Mouse (Mus musculus) gastrocnemius, adult 8-10 months (tissue): ENCODE results near the gene Slc35f4. TPM values are rescaled to one million over a fixed set of nuclear protein-coding genes. Genes with fewer than 3 reads are reported as not detected.

Experiments used
- DNase-seq, 2 experiments: peaks; one replicate each; pipeline ENCODE4 v3.0.0; 2022; ENCODE audit warnings: low spot score in 2 of 2
- total RNA-seq, 4 experiments: library from RNA; stranded (reverse); gene quantifications; 2 replicates each; pipeline ENCODE4 v1.2.4; 2022

Gene Slc35f4
- not detected for total RNA-seq

- no peak for DNase-seq
These were observed at the start of gene Slc35f4 for GRCm38 (mm10) chr14:49525931-49526291. Gene Slc35f4, minus strand, starts transcription at chr14:49526046.

GRCm38 (mm10) chr14:49568369-49568768 is 42.5 kb upstream of the Slc35f4 start:
- DNase-seq = no peak

GRCm38 (mm10) chr14:49560706-49561105 is 34.9 kb upstream of the Slc35f4 start:
- no peak for DNase-seq

- no peak for DNase-seq
These were observed 14.3 kb upstream of the Slc35f4 start for GRCm38 (mm10) chr14:49540104-49540503.

- no peak for DNase-seq
These were observed 493 bp downstream of the Slc35f4 start for GRCm38 (mm10) chr14:49525176-49525930.

GRCm38 (mm10) chr14:49524665-49525064 is 1.2 kb downstream of the Slc35f4 start:
- no peak for DNase-seq

GRCm38 (mm10) chr14:49515096-49515665 is 10.7 kb downstream of the Slc35f4 start:
- DNase-seq = no peak

GRCm38 (mm10) chr14:49514137-49514536 is 11.7 kb downstream of the Slc35f4 start:
- DNase-seq = no peak

GRCm38 (mm10) chr14:49495192-49495591 is 30.7 kb downstream of the Slc35f4 start:
- DNase-seq = no peak

GRCm38 (mm10) chr14:49493793-49494192 is 32.1 kb downstream of the Slc35f4 start:
- no peak for DNase-seq

GRCm38 (mm10) chr14:49492506-49492905 is 33.3 kb downstream of the Slc35f4 start:
- DNase-seq = no peak

GRCm38 (mm10) chr14:49476602-49477001 is 49.2 kb downstream of the Slc35f4 start:
- no peak for DNase-seq

- no peak for DNase-seq
These were observed 64.1 kb downstream of the Slc35f4 start for GRCm38 (mm10) chr14:49461761-49462160.

GRCm38 (mm10) chr14:49460799-49461198 is 65.0 kb downstream of the Slc35f4 start:
- DNase-seq = no peak

- DNase-seq = no peak
These were observed 71.4 kb downstream of the Slc35f4 start for GRCm38 (mm10) chr14:49454283-49454914.

- no peak for DNase-seq
These were observed 72.1 kb downstream of the Slc35f4 start for GRCm38 (mm10) chr14:49453782-49454181.

- no peak for DNase-seq
These were observed 78.2 kb downstream of the Slc35f4 start for GRCm38 (mm10) chr14:49447669-49448068.

GRCm38 (mm10) chr14:49446461-49446860 is 79.4 kb downstream of the Slc35f4 start:
- no peak for DNase-seq

GRCm38 (mm10) chr14:49436811-49437210 is 89.0 kb downstream of the Slc35f4 start:
- no peak for DNase-seq

- no peak for DNase-seq
These were observed 94.0 kb downstream of the Slc35f4 start for GRCm38 (mm10) chr14:49431821-49432220.

GRCm38 (mm10) chr14:49392482-49392881 is 133.4 kb downstream of the Slc35f4 start:
- no peak for DNase-seq

GRCm38 (mm10) chr14:49362161-49362560 is 163.7 kb downstream of the Slc35f4 start:
- DNase-seq = no peak

- DNase-seq = no peak
These were observed 170.3 kb downstream of the Slc35f4 start for GRCm38 (mm10) chr14:49355561-49355960.
